Mouse (Mus musculus) bone marrow macrophage, adult 2 months (primary cell): ENCODE data around the gene Tmem151b. TPM values are rescaled to one million over a fixed set of nuclear protein-coding genes. Genes with fewer than 3 reads are reported as not detected.
A peak's percentile ranks its signal among the peaks of the same experiment; 100 is the strongest.

Experiments
- H3K27ac ChIP-seq: 2 replicates; pipeline ENCODE4 v1.5.1; 2012; ENCODE audit warnings: low read depth, low read length; ENCODE audit not compliant: insufficient read depth
- H3K4me1 ChIP-seq: 2 replicates; pipeline ENCODE4 v1.6.1; 2012; ENCODE audit warnings: low read length; ENCODE audit not compliant: control insufficient read depth, insufficient read depth
- H3K4me3 ChIP-seq: 2 replicates; pipeline ENCODE4 v1.5.1; 2012; ENCODE audit warnings: mild to moderate bottlenecking, low read length, moderate library complexity; ENCODE audit not compliant: insufficient read depth
- CTCF ChIP-seq: IDR thresholded peaks from 2 replicates; pipeline ENCODE4 v1.5.1; 2012; ENCODE audit warnings: low read depth, mild to moderate bottlenecking, low read length, moderate library complexity
- POLR2A ChIP-seq: IDR thresholded peaks from 2 replicates; pipeline ENCODE4 v1.6.1; 2012; ENCODE audit warnings: mild to moderate bottlenecking, low read depth, low read length, borderline replicate concordance
- polyA plus RNA-seq: library from polyadenylated mRNA; stranded (reverse); fragments of >200 nt; gene quantifications from 2 replicates; pipeline ENCODE4 v1.2.4, GENCODE M21; 2012; ENCODE audit not compliant: missing spikeins, insufficient read depth, insufficient read length

Tmem151b gene
- polyA plus RNA-seq: not detected in 2 replicates

DNA sequence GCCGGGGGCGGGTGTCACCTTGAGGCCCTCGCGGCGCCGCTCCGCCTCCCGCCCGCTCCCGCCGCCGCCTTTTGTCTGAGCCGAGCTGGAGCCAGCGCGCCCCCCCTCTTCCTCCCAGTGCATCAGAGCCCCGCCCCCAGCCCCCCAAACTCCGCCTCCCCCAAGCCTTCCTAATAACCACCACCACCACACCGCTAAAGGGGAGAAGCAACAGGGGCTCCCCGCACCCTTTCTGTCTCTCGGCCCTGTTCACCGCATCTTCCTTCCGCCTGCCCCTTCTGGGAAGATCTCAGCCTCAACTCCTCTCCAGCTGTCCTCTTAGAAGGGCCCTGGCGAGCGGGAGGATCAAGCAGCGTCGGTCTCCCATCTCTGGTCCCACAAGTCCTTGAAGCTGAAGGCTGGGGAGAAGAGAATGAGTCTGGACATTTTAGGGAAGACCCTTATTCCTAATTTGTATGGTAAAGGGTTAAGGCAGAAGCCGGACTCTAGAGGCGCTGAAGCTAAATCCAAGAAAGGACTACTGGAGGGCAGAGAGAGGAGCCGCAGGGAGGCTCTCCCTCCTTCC is at the start of gene Tmem151b:
Gene Tmem151b, minus strand, starts transcription at position 61 of the 565 bp plus-strand sequence.
- TF ChIP-seq CTCF (no peak), POLR2A (no peak)
- Histone ChIP-seq H3K27ac (no peak within 1 kb of the TSS), H3K4me3 (0 out of 2 replicates have a peak within 1 kb of the TSS, but pooled peaks have one; percentile 4), H3K4me1 (peaks cover 9% of the 10 kb centered on the region)

GRCm38 (mm10) chr17:45598891-45599290 is 49.4 kb upstream of the Tmem151b start:
- Histone ChIP-seq H3K27ac (peak overlapping the region; percentile 69; the same call in 1 of the 2 replicates), H3K4me1 (peaks cover 23% of the 10 kb centered on the region), H3K4me3 (peak overlapping the region; percentile 39; the same call in 1 of the 2 replicates)
- no peak for TF ChIP-seq POLR2A
- TF ChIP-seq CTCF: no peak

GRCm38 (mm10) chr17:45598376-45598775 is 48.9 kb upstream of the Tmem151b start:
- Histone ChIP-seq H3K27ac (peak overlapping the region; percentile 69), H3K4me1 (peaks cover 28% of the 10 kb centered on the region), H3K4me3 (no peak overlapping the region)
- TF ChIP-seq CTCF (no peak), POLR2A (no peak)

GRCm38 (mm10) chr17:45597787-45598186 is 48.3 kb upstream of the Tmem151b start:
- TF ChIP-seq CTCF: no peak
- TF ChIP-seq POLR2A: no peak
- Histone ChIP-seq H3K4me3 (no peak overlapping the region), H3K27ac (peak overlapping the region; percentile 69), H3K4me1 (peaks cover 34% of the 10 kb centered on the region)

- Histone ChIP-seq H3K27ac (peak overlapping the region; percentile 77), H3K4me3 (no peak overlapping the region), H3K4me1 (peaks cover 42% of the 10 kb centered on the region)
- TF ChIP-seq POLR2A (no peak), CTCF (peak; percentile 33; the same call in 1 of the 2 replicates)
These were observed 47.3 kb upstream of the Tmem151b start for GRCm38 (mm10) chr17:45596631-45597396.

- no peak overlapping the region for H3K27ac ChIP-seq
- no peak for TF ChIP-seq CTCF
- no peak for TF ChIP-seq POLR2A
- H3K4me3 ChIP-seq: peak overlapping the region; percentile 84
- H3K4me1 ChIP-seq: peaks cover 51% of the 10 kb centered on the region
These were observed 46.4 kb upstream of the Tmem151b start for GRCm38 (mm10) chr17:45595736-45596390.

DNA sequence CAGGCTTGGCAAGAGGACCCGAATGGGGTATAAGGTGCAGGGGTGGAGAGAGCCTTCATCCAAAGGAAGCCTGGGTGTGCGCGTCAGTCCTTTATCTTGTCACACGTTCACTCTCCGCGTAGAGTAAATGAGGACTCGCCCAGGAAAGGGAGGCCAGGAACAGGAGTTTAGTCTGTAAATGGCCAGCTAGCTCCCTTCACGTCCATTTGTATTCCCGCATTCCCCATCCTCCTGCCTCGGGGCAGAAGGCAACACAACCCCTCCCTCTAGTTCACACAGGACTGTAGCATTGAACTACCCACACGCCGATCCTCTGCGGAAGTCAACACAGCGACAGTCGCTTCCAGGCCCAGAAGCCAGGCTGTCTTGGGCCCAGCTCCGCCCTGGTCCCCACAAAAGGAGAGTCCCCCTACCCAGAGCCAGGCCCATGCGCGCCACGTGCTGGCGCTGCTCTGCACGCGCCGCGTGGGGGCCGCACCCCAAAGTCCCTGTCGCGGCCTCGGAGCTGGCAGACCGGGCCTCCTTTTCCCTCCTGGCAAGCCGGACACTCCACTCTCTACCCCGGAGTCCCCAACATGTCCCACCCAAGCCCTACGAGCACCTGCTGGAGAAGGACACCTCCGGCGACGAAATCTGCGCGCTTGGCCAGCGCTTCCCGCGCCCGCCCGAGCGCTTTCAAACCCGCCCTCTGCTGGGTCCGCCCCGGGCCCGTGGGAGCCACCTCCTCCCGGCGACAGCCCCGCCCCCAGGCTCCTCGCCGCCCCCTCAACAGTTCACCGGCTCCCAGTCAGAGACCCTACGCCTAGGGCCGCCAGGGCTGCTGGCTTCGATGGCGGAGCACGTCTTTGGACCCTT is 45.6 kb upstream of the Tmem151b start:
- TF ChIP-seq CTCF: no peak
- peak; percentile 66; the same call in 1 of the 2 replicates for TF ChIP-seq POLR2A
- Histone ChIP-seq H3K4me3 (peak overlapping the region; percentile 84), H3K4me1 (peaks cover 53% of the 10 kb centered on the region), H3K27ac (peak overlapping the region; percentile 48)

- H3K4me1 ChIP-seq: peaks cover 53% of the 10 kb centered on the region
- TF ChIP-seq CTCF (no peak), POLR2A (no peak)
- H3K27ac ChIP-seq: no peak overlapping the region
- peak overlapping the region; percentile 84 for H3K4me3 ChIP-seq
These were observed 44.7 kb upstream of the Tmem151b start for GRCm38 (mm10) chr17:45594195-45594594.

DNA sequence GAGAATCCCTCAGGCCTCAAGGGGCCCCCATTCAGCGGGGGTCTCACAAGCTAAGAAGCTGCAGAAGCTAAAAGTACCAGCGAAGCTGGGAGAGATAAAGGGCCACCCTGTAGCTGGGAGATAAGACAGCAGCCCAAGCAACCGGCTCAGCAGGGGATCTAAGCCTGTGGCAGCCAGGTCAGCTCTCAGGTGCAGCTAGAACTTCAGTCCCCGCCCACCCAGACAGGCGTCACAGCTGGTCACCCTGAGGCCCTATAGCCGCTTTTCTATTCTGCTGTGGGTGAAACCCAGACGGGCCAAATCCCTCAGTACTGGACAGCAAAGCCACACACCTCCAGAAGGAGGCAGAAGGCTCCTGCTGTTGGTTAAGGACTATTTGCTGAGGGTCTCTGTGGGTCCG is 44.0 kb upstream of the Tmem151b start:
- TF ChIP-seq CTCF (no peak), POLR2A (no peak)
- no peak overlapping the region for H3K27ac ChIP-seq
- H3K4me3 ChIP-seq: peak overlapping the region; percentile 84
- H3K4me1 ChIP-seq: peaks cover 50% of the 10 kb centered on the region
